Mouse (Mus musculus) C2C12 (cell line): ENCODE results near the gene Gm20481.
"Not testable (repeated sequence)": the region's sequence is repeated elsewhere in the genome, so short reads cannot be mapped to it uniquely, and the experiment has no call there.

Source experiments
- CTCF ChIP-seq: IDR thresholded peaks from one replicate; pipeline ENCODE4 v1.5.1; 2011; ENCODE audit not compliant: control insufficient read depth, insufficient read depth, insufficient read length
- FOSL1 ChIP-seq: IDR thresholded peaks from one replicate; pipeline ENCODE4 v1.8.0; 2011; ENCODE audit warnings: mild to moderate bottlenecking, low read length; ENCODE audit not compliant: poor library complexity, insufficient read depth, severe bottlenecking
- MAX ChIP-seq: IDR thresholded peaks from one replicate; pipeline ENCODE4 v1.6.1; 2011; ENCODE audit warnings: mild to moderate bottlenecking, control low read depth
- MYOD1 ChIP-seq: IDR thresholded peaks from one replicate; pipeline ENCODE4 v1.6.1; 2011; ENCODE audit warnings: low read depth; ENCODE audit not compliant: control insufficient read depth, insufficient read length
- MYOG ChIP-seq: IDR thresholded peaks from one replicate; pipeline ENCODE4 v1.6.1; 2011; ENCODE audit not compliant: control insufficient read depth, insufficient read length; ENCODE audit errors: extremely low read depth
- USF1 ChIP-seq: IDR thresholded peaks from one replicate; pipeline ENCODE4 v1.6.1; 2011; ENCODE audit warnings: low read depth, mild to moderate bottlenecking, control low read depth, moderate library complexity

DNA sequence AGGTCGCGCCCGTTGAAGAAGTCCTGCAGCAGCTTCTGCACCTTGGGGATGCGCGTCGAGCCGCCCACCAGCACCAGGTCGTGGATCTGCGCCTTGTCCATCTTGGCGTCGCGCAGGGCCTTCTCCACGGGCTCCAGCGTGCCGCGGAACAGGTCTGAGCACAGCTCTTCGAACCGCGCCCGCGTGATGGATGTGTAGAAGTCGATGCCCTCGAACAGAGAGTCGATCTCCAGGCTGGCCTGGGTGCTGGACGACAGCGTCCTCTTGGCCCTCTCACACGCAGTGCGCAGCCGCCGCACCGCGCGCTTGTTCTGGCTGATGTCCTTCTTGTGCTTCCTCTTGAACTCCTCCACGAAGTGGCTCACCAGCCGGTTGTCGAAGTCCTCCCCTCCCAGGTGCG, 1.1 kb downstream of the Gm20481 start:
- not testable (repeated sequence) for TF ChIP-seq MYOD1, CTCF, MAX, FOSL1, MYOG, USF1
